Mouse (Mus musculus) right cerebral cortex, postnatal 4 days (tissue): Measurements from ENCODE around the gene Olfr902.
"Not testable (repeated sequence)": the region's sequence is repeated elsewhere in the genome, so short reads cannot be mapped to it uniquely, and the experiment has no call there.

Experiments
- DNase-seq: peaks from one replicate; pipeline ENCODE4 v3.0.0-alpha.2; 2022

Gene Olfr902

DNA sequence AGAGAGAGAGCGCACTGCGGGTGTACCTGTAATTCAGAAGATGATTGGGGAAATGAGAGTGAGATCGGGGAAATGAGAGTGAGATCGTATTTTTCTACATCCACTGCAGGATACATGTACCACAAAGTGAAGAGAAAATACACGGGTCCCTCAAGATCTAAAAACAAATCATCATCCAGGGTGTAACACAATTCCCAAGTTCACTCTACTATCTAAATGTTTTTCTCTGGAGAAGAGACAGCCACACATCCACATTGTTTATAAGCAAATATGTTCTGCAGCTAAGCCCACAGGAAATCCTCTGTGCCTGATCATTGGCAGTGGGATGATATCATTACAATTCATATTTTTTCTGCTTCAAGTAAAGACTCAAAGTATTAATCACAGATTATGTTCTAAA is at the start of gene Olfr902:
Gene Olfr902 (plus strand): TSS at position 301 of the 400 bp plus-strand sequence.
- DNase-seq, result no peak

DNA sequence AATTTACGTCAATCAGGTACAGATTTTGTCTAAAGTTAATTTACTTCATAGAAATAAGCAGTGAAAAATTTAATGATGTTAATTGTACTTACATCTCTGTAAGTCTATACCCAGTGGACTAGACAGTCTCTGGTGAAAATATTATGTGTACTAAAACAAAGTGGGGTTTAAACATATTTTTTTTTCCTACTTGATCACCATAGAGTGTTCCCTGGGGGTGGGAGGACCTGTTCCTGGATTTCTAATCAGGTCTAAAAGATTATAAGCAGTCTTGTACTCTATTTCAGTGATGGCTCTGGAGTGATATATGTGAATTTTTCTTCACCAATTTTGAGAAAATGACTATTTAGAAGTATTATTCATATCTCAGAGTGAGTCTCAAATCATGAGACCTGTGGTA is 46.1 kb upstream of the Olfr902 start, which contains the start of gene Olfr147:
Gene Olfr147 (plus strand): TSS at position 301 of the 400 bp plus-strand sequence.
- no peak for DNase-seq

DNA sequence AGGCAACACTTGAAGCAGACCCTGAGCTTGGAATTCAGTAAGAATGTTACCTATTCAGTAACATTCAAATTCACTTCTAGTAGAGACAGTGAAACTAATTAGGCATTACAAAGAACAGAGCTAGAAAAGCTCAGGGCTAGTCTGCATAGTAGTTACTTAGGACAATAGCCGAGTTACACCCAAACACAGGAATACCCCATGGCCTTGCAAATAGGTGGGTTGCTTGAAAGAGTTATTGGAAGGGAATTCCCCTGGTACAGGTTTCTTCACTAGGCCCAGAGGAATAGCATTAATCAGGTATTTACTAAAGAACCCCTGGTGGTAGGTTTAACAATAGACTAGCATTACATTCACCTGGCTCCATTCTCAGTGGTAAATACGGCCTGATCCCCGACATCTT is 40.0 kb upstream of the Olfr902 start:
- DNase-seq, result not testable (repeated sequence)

DNA sequence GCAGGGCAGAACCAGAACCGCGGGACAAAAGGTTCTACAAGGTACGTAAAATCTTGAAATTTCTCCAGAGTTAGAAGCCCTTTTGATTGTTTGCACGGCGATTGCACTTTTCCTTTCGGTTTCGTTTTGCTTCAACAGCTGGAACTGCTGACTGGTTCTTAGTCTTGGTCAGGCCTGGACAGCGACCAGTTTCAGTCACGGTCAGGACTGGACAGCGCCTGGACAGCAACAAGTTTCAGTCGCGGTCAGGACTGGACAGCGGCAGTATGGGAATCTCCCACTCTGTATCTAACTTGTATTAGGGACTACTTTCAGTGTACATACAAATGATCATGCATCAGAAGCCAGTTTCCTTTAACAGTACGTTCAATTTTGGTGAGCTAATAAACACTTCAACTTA is 34.0 kb upstream of the Olfr902 start:
- not testable (repeated sequence) for DNase-seq

DNA sequence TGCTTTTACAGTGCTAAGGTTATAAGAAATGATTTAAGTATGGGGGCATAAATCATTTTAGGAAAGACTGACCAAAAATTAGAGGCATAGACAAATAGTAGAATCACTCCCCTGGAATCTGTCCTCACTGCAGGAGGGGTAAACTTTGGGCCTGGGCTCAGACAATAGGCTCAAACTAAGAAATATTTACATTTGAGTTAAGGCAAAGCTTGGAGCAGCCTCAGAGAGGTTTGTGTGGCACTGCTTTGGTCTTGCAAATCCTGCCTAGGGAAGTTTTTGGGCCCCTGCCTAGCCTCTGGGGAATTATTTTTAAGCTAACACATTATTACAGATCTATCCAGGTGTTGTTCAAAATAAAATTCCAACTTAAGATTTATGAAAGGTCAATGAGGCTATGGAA is 23.7 kb upstream of the Olfr902 start:
- no peak for DNase-seq

DNA sequence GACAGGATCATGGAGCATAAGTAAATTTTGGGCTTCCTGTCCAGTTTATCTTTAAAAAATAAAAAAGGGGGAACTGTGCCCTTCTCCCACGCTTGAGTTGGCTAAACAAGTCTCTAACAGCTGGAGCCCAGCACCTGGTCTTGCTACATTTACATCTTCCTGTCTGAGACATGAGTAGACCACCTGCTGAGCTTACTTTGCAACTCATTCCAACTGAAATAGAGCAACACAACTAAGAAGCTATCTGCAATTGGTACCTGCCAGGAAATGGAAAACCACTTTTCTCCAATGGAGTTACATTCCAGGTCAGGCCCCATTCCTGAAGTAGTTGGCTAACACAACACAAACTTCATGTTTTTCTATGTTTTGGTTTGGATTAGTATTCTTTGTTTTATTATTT is 20.4 kb upstream of the Olfr902 start:
- DNase-seq, result no peak

DNA sequence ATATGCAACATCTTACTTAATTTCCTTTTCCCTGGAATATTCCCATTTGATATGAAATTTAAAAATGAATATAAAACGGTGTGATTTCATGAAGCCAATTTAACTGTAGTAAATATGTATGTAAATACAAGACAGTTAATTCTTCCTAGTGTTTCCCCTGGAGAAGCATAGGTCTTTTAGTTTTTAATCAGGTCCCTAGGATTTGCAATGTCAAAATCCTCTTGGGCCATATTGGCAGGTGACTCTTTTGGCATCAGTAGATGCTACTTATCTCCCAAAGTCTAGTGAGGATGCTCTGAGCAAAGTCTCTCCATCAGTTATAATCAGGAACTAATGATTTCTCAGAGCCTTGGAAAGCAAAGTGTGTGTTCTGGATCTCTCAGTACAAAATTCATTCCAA is 18.3 kb upstream of the Olfr902 start, which contains the start of gene Olfr901:
Gene Olfr901 (plus strand): TSS at position 301 of the 400 bp plus-strand sequence.
- DNase-seq, result no peak

DNA sequence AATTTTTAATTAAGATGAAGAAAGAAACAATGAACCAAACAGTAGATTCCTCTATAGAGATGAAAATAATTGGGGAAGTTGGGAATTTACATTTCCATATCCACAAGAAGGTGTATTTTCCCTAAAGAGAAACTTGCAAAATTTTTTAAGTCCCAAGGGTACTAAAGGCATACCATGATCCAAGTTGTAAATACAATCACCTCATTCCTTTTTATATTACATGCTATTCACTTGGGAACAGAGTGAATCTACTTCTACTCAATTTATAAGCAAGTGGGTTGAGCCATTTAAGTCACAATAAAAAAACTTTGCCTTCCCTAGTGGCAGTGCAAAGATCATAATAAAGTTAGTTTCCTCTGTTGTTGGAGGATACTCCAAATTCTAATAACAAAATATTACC is 15.4 kb downstream of the Olfr902 start, which contains the start of gene Olfr904:
Gene Olfr904 (plus strand): TSS at position 301 of the 400 bp plus-strand sequence.
- no peak for DNase-seq

DNA sequence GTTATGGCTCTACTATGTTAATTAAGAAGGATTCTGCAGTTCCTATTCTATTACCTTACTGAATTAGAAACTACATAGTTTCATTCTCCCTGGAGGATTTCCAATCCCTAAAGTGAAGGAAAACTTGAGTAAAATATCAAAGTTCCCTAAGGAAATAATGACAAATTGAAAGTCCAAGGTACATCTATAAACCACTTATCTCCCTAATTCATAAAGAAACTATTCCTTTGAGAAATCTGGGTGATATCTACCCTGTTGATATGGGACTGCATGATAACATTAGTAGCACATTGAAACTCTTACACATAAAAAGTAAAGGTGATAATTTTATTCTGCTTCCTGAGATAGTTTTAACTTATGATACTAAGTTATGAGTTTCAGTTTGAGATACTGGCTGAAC is 23.4 kb downstream of the Olfr902 start, which contains the start of gene Olfr905:
Gene Olfr905 (plus strand): TSS at position 301 of the 400 bp plus-strand sequence.
- no peak for DNase-seq

DNA sequence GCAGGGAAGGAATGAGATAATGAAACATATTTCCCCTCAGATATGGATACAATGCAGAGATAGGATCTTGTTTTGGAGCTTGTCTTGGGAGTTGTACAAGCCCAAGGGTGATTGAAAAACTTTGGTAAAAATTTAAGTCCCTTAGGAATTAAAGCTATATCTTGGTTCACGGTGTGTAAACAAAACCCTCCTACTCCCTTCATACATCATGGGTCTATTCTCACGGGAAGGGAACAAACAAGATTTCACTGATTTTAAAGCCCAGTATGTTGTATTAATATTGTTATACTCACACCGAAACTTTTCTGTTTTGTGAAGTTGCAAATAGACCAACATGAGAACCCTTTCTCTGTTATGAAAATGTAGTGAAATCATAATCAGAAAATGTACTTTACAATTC is 39.3 kb downstream of the Olfr902 start, which contains the start of gene Olfr906:
Gene Olfr906 (plus strand): TSS at position 301 of the 400 bp plus-strand sequence.
- DNase-seq, result no peak

DNA sequence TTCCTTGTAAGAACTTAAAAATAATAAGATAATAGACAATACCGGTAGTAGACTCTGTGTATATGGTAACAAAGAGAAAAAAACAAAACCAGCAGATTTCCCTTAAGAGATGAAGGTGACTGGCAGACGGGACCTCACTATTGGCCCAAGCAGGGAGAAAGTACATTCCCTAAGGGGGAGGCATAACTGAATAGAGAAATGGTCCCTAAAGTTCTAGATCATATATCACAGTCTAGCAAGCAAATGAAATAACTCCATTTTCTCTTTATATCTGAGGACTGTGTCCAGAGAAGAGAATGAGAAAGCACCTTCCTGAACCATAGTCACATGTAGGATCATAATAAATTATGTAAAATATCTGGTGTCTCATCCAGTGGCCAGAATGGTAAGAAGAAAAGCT is 48.0 kb downstream of the Olfr902 start, which contains the start of gene Olfr907:
Gene Olfr907 (plus strand): TSS at position 301 of the 400 bp plus-strand sequence.
- no peak for DNase-seq
